Mouse (Mus musculus) urinary bladder, postnatal 25 days (tissue): ENCODE data around the gene Kntc1.

ENCODE experiments used
- DNase-seq: peaks from one replicate; pipeline ENCODE4 v3.0.0; 2022; ENCODE audit warnings: low spot score

The Kntc1 gene

GRCm38 (mm10) chr5:123809156-123809555 lies 59.6 kb downstream of the Kntc1 start:
- DNase-seq: no peak

- no peak for DNase-seq
These were observed 67.4 kb downstream of the Kntc1 start for GRCm38 (mm10) chr5:123816891-123817290.

- DNase-seq: no peak
These were observed 69.5 kb downstream of the Kntc1 start for GRCm38 (mm10) chr5:123818941-123819577.

- DNase-seq: no peak
These were observed 71.2 kb downstream of the Kntc1 start for GRCm38 (mm10) chr5:123820501-123821263.

- no peak for DNase-seq
These were observed 71.7 kb downstream of the Kntc1 start for GRCm38 (mm10) chr5:123821264-123821571.

- DNase-seq: no peak
These were observed 73.2 kb downstream of the Kntc1 start for GRCm38 (mm10) chr5:123822706-123823105.

- peak; percentile 45 for DNase-seq
These were observed 78.2 kb downstream of the Kntc1 start for GRCm38 (mm10) chr5:123827659-123828091.

- DNase-seq: no peak
These were observed 82.8 kb downstream of the Kntc1 start for GRCm38 (mm10) chr5:123832309-123832708.

GRCm38 (mm10) chr5:123834836-123835235 lies 85.3 kb downstream of the Kntc1 start:
- DNase-seq: no peak

GRCm38 (mm10) chr5:123837371-123837770 lies 87.9 kb downstream of the Kntc1 start:
- no peak for DNase-seq

GRCm38 (mm10) chr5:123842221-123842934 lies 92.9 kb downstream of the Kntc1 start:
- DNase-seq: no peak

GRCm38 (mm10) chr5:123842935-123843282 lies 93.4 kb downstream of the Kntc1 start:
- DNase-seq: no peak

- DNase-seq: no peak
These were observed 94.3 kb downstream of the Kntc1 start for GRCm38 (mm10) chr5:123843816-123844215.

GRCm38 (mm10) chr5:123844316-123844715 lies 94.8 kb downstream of the Kntc1 start:
- no peak for DNase-seq

GRCm38 (mm10) chr5:123851398-123851797 lies 101.9 kb downstream of the Kntc1 start:
- DNase-seq: no peak

- no peak for DNase-seq
These were observed 104.5 kb downstream of the Kntc1 start for GRCm38 (mm10) chr5:123853877-123854504.

GRCm38 (mm10) chr5:123854511-123854910 lies 105.0 kb downstream of the Kntc1 start:
- DNase-seq: no peak

- DNase-seq: no peak
These were observed 109.3 kb downstream of the Kntc1 start for GRCm38 (mm10) chr5:123858798-123859197.

- DNase-seq: no peak
These were observed 113.1 kb downstream of the Kntc1 start for GRCm38 (mm10) chr5:123862374-123863350.

GRCm38 (mm10) chr5:123863934-123864333 lies 114.4 kb downstream of the Kntc1 start:
- no peak for DNase-seq

- no peak for DNase-seq
These were observed 115.8 kb downstream of the Kntc1 start, which contains the start of gene Hcar2 for GRCm38 (mm10) chr5:123865365-123865764. Gene Hcar2 (minus strand): TSS chr5:123865499.
